Mouse (Mus musculus) heart, embryonic 13.5 days (tissue): ENCODE measurements at regions not wholly inside any gene's neighbourhood (a gene's known extent, or its start where the extent isn't known, plus 50 kb on each side); places are given as distances from the start of the nearest gene placed in this dataset.
A peak's percentile ranks its signal among the peaks of the same experiment; 100 is the strongest.

Experiments
- ATAC-seq: fragments of 200-750 bp; cut with Nextera tagmentation; 2 replicates; pipeline ENCODE4 v1.8.0; 2017; ENCODE audit warnings: moderate TSS enrichment; ENCODE audit not compliant: insufficient number of reproducible peaks, low FRiP score, low TSS enrichment; ENCODE audit errors: extremely low read depth
- H3K27ac ChIP-seq: fragments of 300-500 bp; sonication (generic); replicated peaks from 2 replicates; pipeline ENCODE4 v1.5.1; 2015; ENCODE audit warnings: moderate library complexity, mild to moderate bottlenecking, inconsistent platforms
- H3K27me3 ChIP-seq: fragments of 300-500 bp; sonication (generic); replicated peaks from 2 replicates; pipeline ENCODE4 v1.6.1; 2015; ENCODE audit warnings: mild to moderate bottlenecking, inconsistent platforms
- H3K36me3 ChIP-seq: fragments of 300-500 bp; sonication (generic); 2 replicates; pipeline ENCODE4 v1.6.1; 2015; ENCODE audit warnings: mild to moderate bottlenecking, inconsistent platforms
- H3K4me1 ChIP-seq: fragments of 300-500 bp; sonication (generic); 2 replicates; pipeline ENCODE4 v1.6.1; 2015; ENCODE audit warnings: inconsistent platforms
- H3K4me2 ChIP-seq: fragments of 300-500 bp; sonication (generic); 2 replicates; pipeline ENCODE4 v1.6.1; 2015; ENCODE audit warnings: inconsistent platforms, mild to moderate bottlenecking, moderate library complexity
- H3K4me3 ChIP-seq: fragments of 300-500 bp; sonication (generic); 2 replicates; pipeline ENCODE4 v1.5.1; 2015; ENCODE audit warnings: moderate library complexity, mild to moderate bottlenecking, inconsistent platforms
- H3K9ac ChIP-seq: fragments of 300-500 bp; sonication (generic); 2 replicates; pipeline ENCODE4 v1.6.1; 2015; ENCODE audit warnings: inconsistent platforms, mild to moderate bottlenecking, moderate library complexity
- H3K9me3 ChIP-seq: fragments of 300-500 bp; sonication (generic); 2 replicates; pipeline ENCODE4 v1.6.1; 2016; ENCODE audit warnings: inconsistent platforms
- WGBS: fragments of 180-500 bp; shearing (Covaris S2); methylation state at CpG from one replicate; pipeline ENCODE4 v1.1.7; 2015; ENCODE audit warnings: mixed read lengths; 5-methylcytosine and 5-hydroxymethylcytosine counted together

DNA sequence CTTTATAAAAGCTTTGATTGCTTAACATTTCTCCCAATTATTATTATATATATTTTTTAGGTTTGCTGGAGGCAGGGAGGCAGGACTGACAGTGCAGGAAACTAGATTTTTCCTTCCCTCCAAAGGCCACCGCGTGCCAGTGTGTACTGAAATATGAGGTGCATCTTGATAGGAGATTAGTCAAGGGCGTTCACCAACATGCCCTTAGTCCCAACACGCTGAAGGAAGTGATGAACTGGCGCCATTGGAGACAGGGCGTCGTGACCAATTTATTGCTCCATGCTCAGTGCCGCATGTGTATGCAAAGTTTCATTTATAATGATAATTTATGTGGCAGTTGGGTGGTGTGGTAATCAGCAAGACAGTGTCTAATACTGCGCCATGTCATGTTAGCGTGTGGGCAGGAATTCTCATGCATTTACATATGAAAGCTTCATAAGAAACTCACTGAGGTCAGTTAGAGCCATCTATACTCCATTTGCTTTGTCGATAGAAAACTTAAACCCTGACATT, 66.2 kb downstream of the Isl1 start:
- Histone ChIP-seq H3K9ac (no peak overlapping the region), H3K9me3 (no peaks in the 10 kb centered on the region), H3K4me3 (no peak overlapping the region), H3K27me3 (no peaks in the 10 kb centered on the region), H3K4me2 (no peak overlapping the region), H3K27ac (no peak overlapping the region), H3K4me1 (no peaks in the 10 kb centered on the region), H3K36me3 (no peaks in the 10 kb centered on the region)
- 74% methylated on average over 11 of the region's 11 CpGs for WGBS
- no peak for ATAC-seq

DNA sequence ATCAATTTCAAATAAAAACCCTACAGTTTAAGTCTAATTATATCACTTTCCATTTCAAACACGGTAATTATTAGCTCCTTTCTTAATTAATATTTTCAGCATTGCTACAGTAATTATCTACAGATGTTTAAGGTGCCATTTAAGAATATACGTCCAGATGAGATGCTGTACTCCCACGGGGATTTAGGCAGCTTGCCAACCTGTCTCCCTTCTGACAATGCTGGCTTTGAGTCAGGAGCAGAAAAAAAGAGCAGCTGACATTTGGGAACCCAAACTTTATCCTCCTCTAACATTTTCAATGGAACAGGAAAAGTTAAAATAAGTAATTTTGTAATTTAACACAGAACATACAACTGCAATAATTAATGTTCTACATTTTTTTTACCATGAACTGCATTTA, 94.4 kb downstream of the Isl1 start:
- ATAC-seq: no peak
- 42% methylated on average over 3 of the region's 3 CpGs for WGBS
- Histone ChIP-seq H3K4me2 (no peak overlapping the region), H3K4me3 (no peak overlapping the region), H3K36me3 (no peaks in the 10 kb centered on the region), H3K4me1 (no peaks in the 10 kb centered on the region), H3K27me3 (no peaks in the 10 kb centered on the region), H3K9me3 (no peaks in the 10 kb centered on the region), H3K9ac (no peak overlapping the region), H3K27ac (no peak overlapping the region)

GRCm38 (mm10) chr13:116213843-116214829, 95.4 kb downstream of the Isl1 start:
- Histone ChIP-seq H3K27ac (no peak overlapping the region), H3K9ac (no peak overlapping the region), H3K9me3 (no peaks in the 10 kb centered on the region), H3K4me3 (no peak overlapping the region), H3K4me2 (no peak overlapping the region), H3K36me3 (no peaks in the 10 kb centered on the region), H3K27me3 (no peaks in the 10 kb centered on the region), H3K4me1 (no peaks in the 10 kb centered on the region)
- ATAC-seq: no peak
- WGBS: 32% methylated on average over 6 of the region's 6 CpGs

DNA sequence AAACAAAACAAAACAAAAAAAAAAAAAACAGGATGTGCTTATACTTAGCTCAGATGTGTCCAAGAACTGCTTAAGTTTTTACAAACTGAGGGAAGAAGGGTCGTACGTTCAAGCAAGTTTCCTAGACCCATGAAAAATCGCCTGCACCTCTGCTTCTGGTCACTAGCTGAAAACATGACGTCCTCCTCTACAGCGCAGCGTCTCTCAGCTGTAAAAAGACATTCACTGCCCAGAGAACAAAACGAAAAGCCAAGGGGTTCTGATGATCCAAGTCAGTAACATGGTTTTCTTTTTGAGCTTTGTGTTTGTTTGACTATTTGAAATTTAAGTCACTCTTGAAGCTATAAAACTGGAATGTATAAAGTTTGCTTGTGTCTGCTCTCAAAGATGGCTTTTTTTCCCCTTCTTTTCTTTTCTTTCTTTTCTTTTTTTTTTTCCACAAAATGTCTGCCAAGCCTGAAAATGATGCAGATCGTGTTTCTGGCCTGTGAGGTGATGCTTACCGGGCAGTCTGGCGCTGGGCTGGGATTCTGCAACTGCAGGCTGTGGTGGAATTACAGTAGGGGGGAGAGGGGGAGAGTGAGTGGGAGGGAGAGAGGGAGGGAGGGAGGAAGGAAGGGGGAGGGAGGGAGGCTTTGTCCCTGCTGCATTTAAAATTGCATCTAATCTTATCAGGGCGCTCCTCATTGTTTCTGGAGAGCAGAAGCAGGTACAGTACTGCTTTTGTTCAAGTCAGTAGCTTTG, 108.1 kb downstream of the Isl1 start:
- no peak for ATAC-seq
- WGBS: 5% methylated on average over 11 of the region's 11 CpGs
- Histone ChIP-seq H3K9ac (peak overlapping the region; percentile 68), H3K4me3 (peak overlapping the region; percentile 33), H3K4me1 (no peaks in the 10 kb centered on the region), H3K36me3 (no peaks in the 10 kb centered on the region), H3K27me3 (peaks cover 10% of the 10 kb centered on the region; the same call in 1 of the 2 replicates), H3K27ac (0 out of 2 replicates have a peak overlapping the region, but pooled peaks have one; percentile 42), H3K4me2 (peak overlapping the region; percentile 63), H3K9me3 (no peaks in the 10 kb centered on the region)

DNA sequence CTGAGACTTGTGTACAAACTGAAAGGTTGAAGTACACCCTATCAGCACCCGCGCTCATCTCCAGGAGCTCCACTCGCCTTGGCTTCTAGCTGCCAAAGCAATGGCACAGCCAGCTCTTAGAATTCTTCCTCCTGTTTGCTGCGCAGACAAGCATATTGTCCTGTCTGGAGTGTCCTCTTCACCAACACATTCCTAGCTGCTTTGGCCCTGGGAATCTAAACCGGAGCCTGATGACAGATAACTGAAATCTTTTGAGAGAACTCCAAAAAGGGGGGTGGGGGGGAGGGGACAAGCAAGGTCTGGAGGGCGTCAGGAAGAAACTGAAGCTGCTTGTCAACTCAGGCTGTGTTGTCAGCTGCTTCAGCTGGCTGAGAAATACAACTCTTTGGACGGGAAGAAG, 122.4 kb downstream of the Isl1 start:
- WGBS: 12% methylated on average over 7 of the region's 7 CpGs
- H3K27me3 ChIP-seq: peaks cover 18% of the 10 kb centered on the region
- H3K4me1 ChIP-seq: peaks cover 12% of the 10 kb centered on the region
- ATAC-seq: peak; percentile 51; the same call in 1 of the 2 replicates
- no peaks in the 10 kb centered on the region for H3K9me3 ChIP-seq
- no peaks in the 10 kb centered on the region for H3K36me3 ChIP-seq
- peak overlapping the region; percentile 8; the same call in 1 of the 2 replicates for H3K4me3 ChIP-seq
- no peak overlapping the region for H3K9ac ChIP-seq
- peak overlapping the region; percentile 53 for H3K4me2 ChIP-seq
- no peak overlapping the region for H3K27ac ChIP-seq

DNA sequence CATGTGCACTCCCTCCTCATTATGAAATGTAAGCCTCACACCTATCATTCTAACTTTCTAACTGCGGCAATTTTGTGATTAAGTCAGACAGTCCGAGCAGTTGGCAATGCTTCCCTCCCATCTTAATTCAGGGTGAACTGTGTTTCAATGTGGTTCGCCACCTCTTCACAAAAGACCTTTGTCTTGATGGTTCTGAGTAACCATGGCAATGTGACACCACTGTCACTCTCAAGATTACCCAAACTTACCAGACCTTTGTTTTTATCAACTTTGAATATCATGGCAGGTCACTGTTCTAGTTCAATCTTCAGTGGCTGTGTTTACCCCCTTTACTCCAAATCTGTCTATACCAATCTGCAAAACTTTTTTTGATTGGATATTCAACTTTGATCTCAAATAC, 131.7 kb downstream of the Isl1 start:
- Histone ChIP-seq H3K27ac (no peak overlapping the region), H3K36me3 (no peaks in the 10 kb centered on the region), H3K4me3 (no peak overlapping the region), H3K9ac (no peak overlapping the region), H3K4me1 (peaks cover 9% of the 10 kb centered on the region; the same call in 1 of the 2 replicates), H3K4me2 (no peak overlapping the region), H3K9me3 (no peaks in the 10 kb centered on the region), H3K27me3 (peaks cover 10% of the 10 kb centered on the region)
- no peak for ATAC-seq
- WGBS: 69% methylated on average over 3 of the region's 3 CpGs

- peaks cover 7% of the 10 kb centered on the region; the same call in 1 of the 2 replicates for H3K27me3 ChIP-seq
- H3K4me1 ChIP-seq: peaks cover 9% of the 10 kb centered on the region; the same call in 1 of the 2 replicates
- no peak overlapping the region for H3K9ac ChIP-seq
- H3K4me2 ChIP-seq: no peak overlapping the region
- no peak overlapping the region for H3K27ac ChIP-seq
- no peaks in the 10 kb centered on the region for H3K9me3 ChIP-seq
- ATAC-seq: no peak
- no peaks in the 10 kb centered on the region for H3K36me3 ChIP-seq
- WGBS: 12% methylated on average over 3 of the region's 3 CpGs
- no peak overlapping the region for H3K4me3 ChIP-seq
Observed at GRCm38 (mm10) chr13:116174976-116175375, 134.5 kb downstream of the Isl1 start.

GRCm38 (mm10) chr13:116173866-116174265, 135.6 kb downstream of the Isl1 start:
- no peaks in the 10 kb centered on the region for H3K36me3 ChIP-seq
- no peaks in the 10 kb centered on the region for H3K9me3 ChIP-seq
- H3K27me3 ChIP-seq: peaks cover 3% of the 10 kb centered on the region; the same call in 1 of the 2 replicates
- peaks cover 9% of the 10 kb centered on the region; the same call in 1 of the 2 replicates for H3K4me1 ChIP-seq
- H3K27ac ChIP-seq: no peak overlapping the region
- WGBS: 40% methylated on average over 2 of the region's 2 CpGs
- no peak overlapping the region for H3K9ac ChIP-seq
- ATAC-seq: no peak
- H3K4me2 ChIP-seq: no peak overlapping the region
- no peak overlapping the region for H3K4me3 ChIP-seq

GRCm38 (mm10) chr13:116143022-116143421, 166.5 kb downstream of the Isl1 start:
- ATAC-seq: no peak

DNA sequence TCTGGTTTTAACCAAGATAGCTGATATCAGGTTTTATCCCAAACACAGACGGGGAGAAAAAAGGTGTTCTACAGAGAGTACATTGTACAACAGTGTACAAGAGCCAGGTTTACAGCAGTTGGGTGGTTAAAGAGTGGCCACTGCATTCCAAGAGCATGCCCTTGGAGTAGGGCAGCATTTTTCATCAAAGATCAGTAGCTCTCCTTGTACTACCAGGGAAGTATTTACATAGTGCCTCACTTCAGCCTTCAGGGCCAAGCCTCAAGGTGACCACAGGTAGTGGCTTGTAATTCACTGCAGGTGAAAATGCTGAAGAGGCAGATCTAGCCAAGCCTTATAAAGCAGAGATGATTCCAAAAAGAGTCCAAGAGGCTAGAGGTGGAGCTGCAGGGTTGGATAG, 190.8 kb downstream of the Isl1 start:
- WGBS: 76% methylated on average over 1 of the region's 1 CpGs
- Histone ChIP-seq H3K9me3 (no peaks in the 10 kb centered on the region), H3K27me3 (no peaks in the 10 kb centered on the region), H3K4me3 (no peak overlapping the region), H3K4me2 (no peak overlapping the region), H3K36me3 (no peaks in the 10 kb centered on the region), H3K27ac (no peak overlapping the region), H3K4me1 (no peaks in the 10 kb centered on the region), H3K9ac (no peak overlapping the region)
- no peak for ATAC-seq

More at GRCm38 (mm10) chr13:116143022-116143421, 166.5 kb downstream of the Isl1 start:
- Histone ChIP-seq H3K4me3 (no peak overlapping the region), H3K4me2 (peak overlapping the region; percentile 23), H3K36me3 (no peaks in the 10 kb centered on the region), H3K9me3 (no peaks in the 10 kb centered on the region), H3K27me3 (no peaks in the 10 kb centered on the region), H3K27ac (no peak overlapping the region), H3K9ac (no peak overlapping the region), H3K4me1 (no peaks in the 10 kb centered on the region)
- WGBS: 19% methylated on average over 5 of the region's 5 CpGs
